Mouse (Mus musculus) limb, embryonic 11.5 days (tissue): ENCODE data around the gene Gm8082. TPM values are rescaled to one million over a fixed set of nuclear protein-coding genes. Genes with fewer than 3 reads are reported as not detected.
"Not testable (repeated sequence)": the region's sequence is repeated elsewhere in the genome, so short reads cannot be mapped to it uniquely, and the experiment has no call there.

Experiments used
- ATAC-seq: fragments of 200-750 bp; cut with Nextera tagmentation; 2 replicates; pipeline ENCODE4 v1.8.0; 2017; ENCODE audit warnings: low read depth; ENCODE audit not compliant: insufficient number of reproducible peaks, low FRiP score, low TSS enrichment
- DNase-seq: peaks from one replicate; pipeline ENCODE4 v3.0.0-alpha.2; 2015; ENCODE audit warnings: low spot score
- H3K27ac ChIP-seq: fragments of 300-500 bp; sonication (generic); replicated peaks from 2 replicates; pipeline ENCODE4 v1.5.1; 2014; ENCODE audit warnings: low read depth, mild to moderate bottlenecking, low read length
- H3K27me3 ChIP-seq: fragments of 300-500 bp; sonication (generic); 2 replicates; pipeline ENCODE4 v1.6.1; 2014; ENCODE audit warnings: mild to moderate bottlenecking, low read length, mixed read lengths; ENCODE audit not compliant: control insufficient read depth, insufficient read depth
- H3K36me3 ChIP-seq: fragments of 300-500 bp; sonication (generic); 2 replicates; pipeline ENCODE4 v1.6.1; 2014; ENCODE audit warnings: mild to moderate bottlenecking, low read length, moderate library complexity, mixed read lengths; ENCODE audit not compliant: control insufficient read depth, insufficient read depth
- H3K4me1 ChIP-seq: fragments of 300-500 bp; sonication (generic); 2 replicates; pipeline ENCODE4 v1.6.1; 2014; ENCODE audit warnings: low read length, mixed read lengths; ENCODE audit not compliant: control insufficient read depth, insufficient read depth
- H3K4me2 ChIP-seq: fragments of 300-500 bp; sonication (generic); 2 replicates; pipeline ENCODE4 v1.6.1; 2014; ENCODE audit warnings: low read depth, mild to moderate bottlenecking, moderate library complexity; ENCODE audit not compliant: severe bottlenecking
- H3K4me3 ChIP-seq: fragments of 300-500 bp; sonication (generic); 2 replicates; pipeline ENCODE4 v1.5.1; 2014; ENCODE audit warnings: low read depth, low read length
- H3K9ac ChIP-seq: fragments of 300-500 bp; sonication (generic); 2 replicates; pipeline ENCODE4 v1.6.1; 2014; ENCODE audit warnings: mild to moderate bottlenecking, low read length
- H3K9me3 ChIP-seq: fragments of 300-500 bp; sonication (generic); 2 replicates; pipeline ENCODE4 v1.6.1; 2016; ENCODE audit warnings: low read length; ENCODE audit not compliant: control insufficient read depth
- WGBS: fragments of 180-500 bp; shearing (Covaris S2); extraction: QIAGEN DNeasy Blood & Tissue Kit; methylation state at CpG from one replicate; pipeline ENCODE4 v1.1.7; 2014; 5-methylcytosine and 5-hydroxymethylcytosine counted together
- polyA plus RNA-seq: library from polyadenylated mRNA; unstranded; fragments of >200 nt; fragmentation: Nextera tagmentation; extraction: Ambion mirVana; gene quantifications from 2 replicates; pipeline ENCODE4 v1.2.1, GENCODE M21; 2014

Gm8082 gene
- not detected in 2 replicates for polyA plus RNA-seq

DNA sequence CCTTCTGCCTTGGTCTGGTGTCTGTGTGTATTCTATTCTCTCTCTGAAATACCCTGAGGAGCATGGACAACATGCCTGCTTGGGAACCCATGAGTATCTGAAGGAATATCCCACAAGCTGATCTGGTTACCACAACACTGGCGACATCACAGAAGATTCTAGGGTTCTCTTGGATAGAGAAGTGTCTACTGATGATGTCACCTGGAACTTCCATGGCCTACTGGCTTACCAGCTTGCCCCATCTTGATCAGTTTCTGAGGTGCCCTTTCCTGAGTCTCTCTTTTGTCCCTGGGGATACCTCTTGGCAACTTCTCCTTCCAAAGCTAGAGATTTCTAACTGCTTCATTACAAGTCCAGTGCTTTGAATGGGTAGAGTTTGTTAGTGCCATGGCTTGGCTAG lies at the start of gene Gm8082:
TSS of gene Gm8082 (minus strand) at position 101 of the 400 bp plus-strand sequence.
- no CpG with 5 or more reads among the region's 1 CpGs for WGBS
- H3K4me2 ChIP-seq, H3K9me3 ChIP-seq, H3K4me1 ChIP-seq, H3K27me3 ChIP-seq, H3K4me3 ChIP-seq, H3K36me3 ChIP-seq, ATAC-seq, H3K27ac ChIP-seq, H3K9ac ChIP-seq, DNase-seq: not testable (repeated sequence)

DNA sequence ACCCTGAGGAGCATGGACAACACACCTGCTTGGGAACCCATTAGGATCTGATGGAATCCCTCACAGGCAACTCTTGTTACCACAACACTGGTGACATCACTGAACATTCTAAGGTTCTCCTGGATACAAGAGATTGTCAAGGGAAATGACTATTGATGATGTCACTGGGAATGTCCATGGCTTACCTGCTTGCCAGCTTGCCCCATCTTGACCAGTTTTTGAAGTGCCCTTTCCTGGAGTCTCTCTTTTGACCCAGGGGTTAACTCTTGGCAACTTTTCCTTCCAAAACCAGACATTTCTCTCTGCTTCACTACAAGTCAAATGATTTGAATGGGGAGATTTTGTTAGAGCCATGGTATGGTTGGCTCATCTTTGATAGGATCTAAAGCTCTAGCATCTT lies 22.1 kb upstream of the Gm8082 start, which contains the start of gene Gm10376:
TSS of gene Gm10376 (minus strand) at position 101 of the 400 bp plus-strand sequence.
- not testable (repeated sequence) for H3K27ac ChIP-seq, H3K4me3 ChIP-seq, H3K27me3 ChIP-seq, H3K4me2 ChIP-seq, H3K36me3 ChIP-seq, ATAC-seq, H3K9me3 ChIP-seq, DNase-seq, H3K4me1 ChIP-seq, H3K9ac ChIP-seq

Other genes starting within 250 kb of the Gm8082 start
- gene Gm3015, start 224.8 kb downstream of the Gm8082 start, polyA plus RNA-seq: not detected in 2 replicates
- gene Gm10377, start 195.6 kb downstream of the Gm8082 start, polyA plus RNA-seq: not detected in 2 replicates
- not detected in 2 replicates for gene Gm21977, start 140.1 kb downstream of the Gm8082 start, polyA plus RNA-seq
- gene Gm10376, start 22.0 kb upstream of the Gm8082 start, polyA plus RNA-seq: not detected in 2 replicates
- not detected in 2 replicates for gene Gm8094, start 83.0 kb upstream of the Gm8082 start, polyA plus RNA-seq
- not detected in 2 replicates for gene Gm8104, start 107.0 kb upstream of the Gm8082 start, polyA plus RNA-seq
- gene Gm7233, start 186.2 kb upstream of the Gm8082 start, polyA plus RNA-seq: not detected in 2 replicates
- not detected in 2 replicates for gene Gm8122, start 241.7 kb upstream of the Gm8082 start, polyA plus RNA-seq